In the genomic region with DNA sequence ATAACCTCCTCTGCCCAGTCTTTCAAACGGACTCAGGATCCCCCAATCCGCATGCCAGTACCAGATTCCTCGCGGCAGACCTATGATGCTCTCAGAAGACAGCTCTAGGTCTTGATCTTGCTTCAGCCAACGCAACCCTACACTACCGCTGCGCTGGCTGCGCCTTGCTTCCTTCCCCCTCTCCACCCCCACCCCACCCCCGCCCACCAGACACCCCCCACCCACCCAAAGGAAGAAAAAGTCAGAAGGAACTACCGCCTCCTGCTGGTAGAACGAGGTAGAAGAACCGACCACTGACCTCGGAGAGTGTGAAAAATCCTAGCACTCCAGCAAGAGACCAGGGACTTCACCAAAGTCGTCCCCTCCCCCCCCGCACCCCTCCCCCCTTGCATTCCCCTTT, we compare ENCODE assay signal across 9 mouse cellular contexts. TPM values are rescaled to one million over a fixed set of nuclear protein-coding genes. Genes with fewer than 3 reads are reported as not detected.
A peak's percentile ranks its signal among the peaks of the same experiment; 100 is the strongest.
DNase-seq lines count a peak whose midpoint lies in the region; ATAC-seq and TF ChIP-seq lines count a peak whose summit lies in the region.
"Had no signal": no experiment of that assay in that cellular context is flagged by ENCODE, and none has a peak within 500 bp of the region (broad histone marks: within the 10 kb centered on the region; RNA-seq: fewer than 3 reads in every experiment).

No protein-coding gene starts in this region.

- no peak for TF ChIP-seq CTCF in thymus, adult 2 months (IDR thresholded peaks at IDR 0.05; ENCODE audit: borderline replicate concordance, control insufficient read depth, extremely low read depth, insufficient read depth, low read length, poor library complexity)
- peak; percentile 47 for TF ChIP-seq CTCF in stomach, postnatal 0 days (IDR thresholded peaks at IDR 0.05; ENCODE audit: low read depth)

- H3K9ac ChIP-seq in limb, embryonic 11.5 days (ENCODE audit: low read length) = no peak overlapping the region
- H3K9ac ChIP-seq in stomach, postnatal 0 days (ENCODE audit: low read length) = no peak overlapping the region
- H3K9ac ChIP-seq: midbrain, embryonic 12.5 days had no signal

- WGBS in heart, embryonic 10.5 days = 4% methylated on average over 14 of the region's 15 CpGs
- WGBS in thymus, adult 2 months = 55% methylated on average over 15 of the region's 15 CpGs
- WGBS in limb, embryonic 11.5 days = 2% methylated on average over 15 of the region's 15 CpGs
- 18% methylated on average over 14 of the region's 15 CpGs for WGBS in stomach, postnatal 0 days

- no peak for TF ChIP-seq EP300 in stomach, postnatal 0 days (optimal IDR thresholded peaks at IDR 0.05)

- DNase-seq in heart, embryonic 10.5 days (ENCODE audit: low spot score) = no peak
- DNase-seq in heart, postnatal 25 days (ENCODE audit: low spot score) = no peak
- DNase-seq in thymus, adult 2 months = peak; percentile 33
- DNase-seq in thymus, adult 18-20 months = no peak
- peak; percentile 54 for DNase-seq in limb, embryonic 11.5 days (ENCODE audit: low spot score)
- no peak for DNase-seq in stomach, postnatal 0 days (ENCODE audit: low spot score)
- no peak for DNase-seq in natural killer cell, adult 2 months (ENCODE audit: low spot score in 2 of 2)

- ATAC-seq in limb, embryonic 11.5 days (ENCODE audit: insufficient number of reproducible peaks, low FRiP score, low TSS enrichment, low read depth) = no peak
- no peak for ATAC-seq in stomach, postnatal 0 days (ENCODE audit: low FRiP score, low TSS enrichment)
- no peak for ATAC-seq in cerebellum, adult (ENCODE audit: insufficient number of reproducible peaks, low FRiP score, low TSS enrichment)

- no peaks in the 10 kb centered on the region for H3K9me3 ChIP-seq in heart, embryonic 10.5 days
- no peaks in the 10 kb centered on the region for H3K9me3 ChIP-seq in limb, embryonic 11.5 days (ENCODE audit: control insufficient read depth, low read length)
- H3K9me3 ChIP-seq in stomach, postnatal 0 days (ENCODE audit: control insufficient read depth, low read length) = no peaks in the 10 kb centered on the region
- H3K9me3 ChIP-seq: midbrain, embryonic 12.5 days had no signal

- intact Hi-C loops in heart, postnatal 25 days (cut with DNase I) = no loop called here

- H3K36me3 ChIP-seq in heart, embryonic 10.5 days = peaks cover 17% of the 10 kb centered on the region; the same call in 1 of the 2 replicates
- peaks cover 34% of the 10 kb centered on the region for H3K36me3 ChIP-seq in thymus, adult 2 months (ENCODE audit: control insufficient read depth, insufficient read depth, low read length)
- no peaks in the 10 kb centered on the region for H3K36me3 ChIP-seq in limb, embryonic 11.5 days (ENCODE audit: control insufficient read depth, insufficient read depth, low read length)
- H3K36me3 ChIP-seq in stomach, postnatal 0 days (ENCODE audit: control insufficient read depth, insufficient read depth, low read length) = 0 out of 2 replicates have a peak, but pooled peaks cover 2% of the 10 kb centered on the region
- H3K36me3 ChIP-seq: midbrain, embryonic 12.5 days had no signal

- TF ChIP-seq POLR2A in thymus, adult 2 months (IDR thresholded peaks at IDR 0.05; ENCODE audit: control insufficient read depth, extremely low read depth, insufficient read depth, low read length, poor library complexity) = no peak

- no peak overlapping the region for H3K4me2 ChIP-seq in limb, embryonic 11.5 days (ENCODE audit: low read depth, severe bottlenecking)
- H3K4me2 ChIP-seq in stomach, postnatal 0 days (replicated peaks; ENCODE audit: low read depth) = peak overlapping the region; percentile 49; the same call in 1 of the 2 replicates

- peaks cover 80% of the 10 kb centered on the region for H3K4me1 ChIP-seq in heart, embryonic 10.5 days
- H3K4me1 ChIP-seq in thymus, adult 2 months (replicated peaks; ENCODE audit: control insufficient read depth, insufficient read depth, low read length) = peaks cover 78% of the 10 kb centered on the region
- peaks cover 12% of the 10 kb centered on the region for H3K4me1 ChIP-seq in limb, embryonic 11.5 days (ENCODE audit: control insufficient read depth, insufficient read depth, low read length)
- H3K4me1 ChIP-seq in stomach, postnatal 0 days (replicated peaks; ENCODE audit: control insufficient read depth, insufficient read depth) = peaks cover 5% of the 10 kb centered on the region

- peaks cover 92% of the 10 kb centered on the region for H3K27me3 ChIP-seq in heart, embryonic 10.5 days (ENCODE audit: insufficient read depth, poor library complexity, severe bottlenecking)
- no peaks in the 10 kb centered on the region for H3K27me3 ChIP-seq in thymus, adult 2 months (ENCODE audit: control insufficient read depth, insufficient read depth, low read length)
- peaks cover 90% of the 10 kb centered on the region for H3K27me3 ChIP-seq in limb, embryonic 11.5 days (ENCODE audit: control insufficient read depth, insufficient read depth, low read length)
- H3K27me3 ChIP-seq in stomach, postnatal 0 days (ENCODE audit: control insufficient read depth, insufficient read depth, low read length) = peaks cover 14% of the 10 kb centered on the region; the same call in 1 of the 2 replicates

- H3K27ac ChIP-seq in heart, embryonic 10.5 days = no peak overlapping the region
- peak overlapping the region; percentile 47 for H3K27ac ChIP-seq in thymus, adult 2 months (ENCODE audit: control insufficient read depth, insufficient read depth, low read length)
- no peak overlapping the region for H3K27ac ChIP-seq in limb, embryonic 11.5 days (replicated peaks; ENCODE audit: low read depth, low read length)
- no peak overlapping the region for H3K27ac ChIP-seq in stomach, postnatal 0 days (replicated peaks)
- H3K27ac ChIP-seq: midbrain, embryonic 12.5 days had no signal

- H3K4me3 ChIP-seq in heart, embryonic 10.5 days = peak overlapping the region; percentile 49; the same call in 1 of the 2 replicates
- peak overlapping the region; percentile 48 for H3K4me3 ChIP-seq in thymus, adult 2 months (ENCODE audit: control insufficient read depth, insufficient read depth, low read length)
- H3K4me3 ChIP-seq in limb, embryonic 11.5 days (ENCODE audit: low read depth, low read length) = no peak overlapping the region
- H3K4me3 ChIP-seq in stomach, postnatal 0 days (ENCODE audit: low read depth, low read length) = peak overlapping the region; percentile 35

RNA-seq across cellular contexts. Expression of a gene that starts 5.4 kb away (rescaled TPM):
- 43.2 and 60.8 TPM in 2 replicates for polyA plus RNA-seq in heart, embryonic 10.5 days (2016; fragmentation: Nextera tagmentation; extraction: Ambion mirVana)
- 10 to 100 TPM; 20.6 to 21.9 TPM for total RNA-seq in heart, postnatal 25 days (2021)
- polyA plus RNA-seq in thymus, adult 2 months (2012; rRNA removed) = 28.6 and 32.5 TPM in 2 replicates
- 8.1 and 9.8 TPM in 2 replicates for polyA plus RNA-seq in limb, embryonic 11.5 days (2014; fragmentation: Nextera tagmentation; extraction: Ambion mirVana)
- 11.1 and 12.5 TPM in 2 replicates for polyA plus RNA-seq in stomach, postnatal 0 days (2015; fragmentation: Nextera tagmentation; extraction: Ambion mirVana)

RNA-seq across cellular contexts. Expression of a gene that starts 7.3 kb away (rescaled TPM):
- polyA plus RNA-seq in heart, embryonic 10.5 days (2016; fragmentation: Nextera tagmentation; extraction: Ambion mirVana) = 0.31 and 0.42 TPM in 2 replicates
- 100 to 1,000 TPM; 174 to 181 TPM for total RNA-seq in heart, postnatal 25 days (2021)
- 24.9 and 42.7 TPM in 2 replicates for polyA plus RNA-seq in thymus, adult 2 months (2012; rRNA removed)
- 0.60 TPM in 1 of 2 replicates, not detected in the other for polyA plus RNA-seq in limb, embryonic 11.5 days (2014; fragmentation: Nextera tagmentation; extraction: Ambion mirVana)
- polyA plus RNA-seq in stomach, postnatal 0 days (2015; fragmentation: Nextera tagmentation; extraction: Ambion mirVana) = 0.40 and 0.45 TPM in 2 replicates
- polyA plus RNA-seq: midbrain, embryonic 12.5 days had no signal

RNA-seq across cellular contexts. Expression of a gene that starts 10.6 kb away (rescaled TPM):
- 26.6 and 32.4 TPM in 2 replicates for polyA plus RNA-seq in heart, embryonic 10.5 days (2016; fragmentation: Nextera tagmentation; extraction: Ambion mirVana)
- 10 to 100 TPM in 1 of 2 experiments, 1 to 10 TPM in 1; 8.8 to 10.4 TPM for total RNA-seq in heart, postnatal 25 days (2021)
- 606 and 690 TPM in 2 replicates for polyA plus RNA-seq in thymus, adult 2 months (2012; rRNA removed)
- polyA plus RNA-seq in limb, embryonic 11.5 days (2014; fragmentation: Nextera tagmentation; extraction: Ambion mirVana) = 1.4 and 2.8 TPM in 2 replicates
- polyA plus RNA-seq in stomach, postnatal 0 days (2015; fragmentation: Nextera tagmentation; extraction: Ambion mirVana) = 3.6 and 4.2 TPM in 2 replicates

Comparison
In these comparisons a context has a peak if more than half of its experiments do, and no peak if none do; other contexts are left out.
1. DNase-seq: peak in thymus, adult 2 months (single experiment) and limb, embryonic 11.5 days (single experiment); none in heart, embryonic 10.5 days (single experiment), heart, postnatal 25 days (single experiment), thymus, adult 18-20 months (0 of 2), stomach, postnatal 0 days (single experiment) and natural killer cell, adult 2 months (0 of 2).
2. RNA of a gene that starts 7.3 kb away (polyA plus RNA-seq): 24.9 to 42.7 TPM in thymus, adult 2 months; 0.60 TPM in limb, embryonic 11.5 days, 0.40 to 0.45 TPM in stomach, postnatal 0 days and 0.31 to 0.42 TPM in heart, embryonic 10.5 days; every median in the first group is over 10 times any median in the second.
3. RNA of a gene that starts 10.6 kb away (polyA plus RNA-seq): 606 to 690 TPM in thymus, adult 2 months; 26.6 to 32.4 TPM in heart, embryonic 10.5 days, 3.6 to 4.2 TPM in stomach, postnatal 0 days and 1.4 to 2.8 TPM in limb, embryonic 11.5 days; every median in the first group is over 10 times any median in the second.